Comparison of ENCODE assay signal across 8 mouse cellular contexts in genomic region chr14:52198141-52198540, GRCm38 (mm10). TPM values are rescaled to one million over a fixed set of nuclear protein-coding genes. Genes with fewer than 3 reads are reported as not detected.
A peak's percentile ranks its signal among the peaks of the same experiment; 100 is the strongest.
DNase-seq lines count a peak whose midpoint lies in the region; ATAC-seq and TF ChIP-seq lines count a peak whose summit lies in the region.

No protein-coding gene starts in this region.

- peak; percentile 25 for DNase-seq in lung, embryonic 14.5 days
- DNase-seq in lung, postnatal 4 days = no peak
- peak; percentile 29 for DNase-seq in limb, embryonic 11.5 days (ENCODE audit: low spot score)
- no peak for DNase-seq in gastrocnemius, postnatal 4 days (ENCODE audit: low spot score in 2 of 2)
- DNase-seq in kidney, adult 9 months = no peak
- no peak for DNase-seq in lung, postnatal 25 days (ENCODE audit: low spot score)

- H3K27ac ChIP-seq in lung, embryonic 14.5 days (ENCODE audit: low read depth) = no peak overlapping the region; the same call in 1 of the 2 replicates
- H3K27ac ChIP-seq in embryonic facial prominence, embryonic 12.5 days = no peak overlapping the region
- H3K27ac ChIP-seq in limb, embryonic 11.5 days (replicated peaks; ENCODE audit: low read depth, low read length) = 0 out of 2 replicates have a peak overlapping the region, but pooled peaks have one; percentile 14
- no peak overlapping the region for H3K27ac ChIP-seq in neural tube, embryonic 13.5 days (replicated peaks)

- no peaks in the 10 kb centered on the region for H3K27me3 ChIP-seq in lung, embryonic 14.5 days (ENCODE audit: insufficient read depth, low read length)
- H3K27me3 ChIP-seq in embryonic facial prominence, embryonic 12.5 days = no peaks in the 10 kb centered on the region
- H3K27me3 ChIP-seq in limb, embryonic 11.5 days (ENCODE audit: control insufficient read depth, insufficient read depth, low read length) = no peaks in the 10 kb centered on the region
- no peaks in the 10 kb centered on the region for H3K27me3 ChIP-seq in neural tube, embryonic 13.5 days

- no peak for ATAC-seq in lung, embryonic 14.5 days (ENCODE audit: insufficient read depth)
- ATAC-seq in embryonic facial prominence, embryonic 12.5 days (ENCODE audit: insufficient number of reproducible peaks, insufficient read depth, low FRiP score, low TSS enrichment) = no peak
- no peak for ATAC-seq in limb, embryonic 11.5 days (ENCODE audit: insufficient number of reproducible peaks, low FRiP score, low TSS enrichment, low read depth)
- no peak for ATAC-seq in neural tube, embryonic 13.5 days (ENCODE audit: low read depth)

- no peak for TF ChIP-seq CTCF in lung, embryonic 14.5 days (IDR thresholded peaks at IDR 0.05; ENCODE audit: low read depth)

- peak overlapping the region; percentile 84 for H3K4me2 ChIP-seq in lung, embryonic 14.5 days
- peak overlapping the region; percentile 67 for H3K4me2 ChIP-seq in embryonic facial prominence, embryonic 12.5 days (replicated peaks)
- H3K4me2 ChIP-seq in limb, embryonic 11.5 days (ENCODE audit: low read depth, severe bottlenecking) = peak overlapping the region; percentile 72
- H3K4me2 ChIP-seq in neural tube, embryonic 13.5 days = peak overlapping the region; percentile 77

- no peaks in the 10 kb centered on the region for H3K9me3 ChIP-seq in lung, embryonic 14.5 days (ENCODE audit: low read depth, low read length)
- H3K9me3 ChIP-seq in embryonic facial prominence, embryonic 12.5 days = no peaks in the 10 kb centered on the region
- no peaks in the 10 kb centered on the region for H3K9me3 ChIP-seq in limb, embryonic 11.5 days (ENCODE audit: control insufficient read depth, low read length)
- no peaks in the 10 kb centered on the region for H3K9me3 ChIP-seq in neural tube, embryonic 13.5 days

- WGBS in lung, embryonic 14.5 days = 19% methylated on average over 3 of the region's 3 CpGs
- 10% methylated on average over 3 of the region's 3 CpGs for WGBS in embryonic facial prominence, embryonic 12.5 days
- WGBS in limb, embryonic 11.5 days = 18% methylated on average over 3 of the region's 3 CpGs
- 23% methylated on average over 3 of the region's 3 CpGs for WGBS in neural tube, embryonic 13.5 days

- H3K9ac ChIP-seq in lung, embryonic 14.5 days = peak overlapping the region; percentile 98
- peak overlapping the region; percentile 99; the same call in 1 of the 2 replicates for H3K9ac ChIP-seq in embryonic facial prominence, embryonic 12.5 days
- 0 out of 2 replicates have a peak overlapping the region, but pooled peaks have one; percentile 40 for H3K9ac ChIP-seq in limb, embryonic 11.5 days (ENCODE audit: low read length)
- 0 out of 2 replicates have a peak overlapping the region, but pooled peaks have one; percentile 97 for H3K9ac ChIP-seq in neural tube, embryonic 13.5 days

- peaks cover 52% of the 10 kb centered on the region for H3K36me3 ChIP-seq in lung, embryonic 14.5 days (ENCODE audit: insufficient read depth)
- H3K36me3 ChIP-seq in embryonic facial prominence, embryonic 12.5 days = peaks cover 31% of the 10 kb centered on the region
- peaks cover 11% of the 10 kb centered on the region for H3K36me3 ChIP-seq in limb, embryonic 11.5 days (ENCODE audit: control insufficient read depth, insufficient read depth, low read length)
- peaks cover 49% of the 10 kb centered on the region for H3K36me3 ChIP-seq in neural tube, embryonic 13.5 days

- H3K4me3 ChIP-seq in lung, embryonic 14.5 days (ENCODE audit: low read depth, low read length) = peak overlapping the region; percentile 99
- peak overlapping the region; percentile 97 for H3K4me3 ChIP-seq in embryonic facial prominence, embryonic 12.5 days
- H3K4me3 ChIP-seq in limb, embryonic 11.5 days (ENCODE audit: low read depth, low read length) = peak overlapping the region; percentile 92
- peak overlapping the region; percentile 100 for H3K4me3 ChIP-seq in neural tube, embryonic 13.5 days

- H3K4me1 ChIP-seq in lung, embryonic 14.5 days (ENCODE audit: insufficient read depth) = no peaks in the 10 kb centered on the region
- H3K4me1 ChIP-seq in embryonic facial prominence, embryonic 12.5 days = peaks cover 17% of the 10 kb centered on the region; the same call in 1 of the 2 replicates
- H3K4me1 ChIP-seq in limb, embryonic 11.5 days (ENCODE audit: control insufficient read depth, insufficient read depth, low read length) = peaks cover 3% of the 10 kb centered on the region; the same call in 1 of the 2 replicates
- peaks cover 26% of the 10 kb centered on the region for H3K4me1 ChIP-seq in neural tube, embryonic 13.5 days (replicated peaks)

RNA-seq across cellular contexts. Expression of gene Supt16, which starts 0.9 kb away (rescaled TPM):
- polyA plus RNA-seq in lung, embryonic 14.5 days (2014; fragmentation: Nextera tagmentation; extraction: Ambion mirVana) = 82.5 and 85.8 TPM in 2 replicates
- 74.9 and 77.4 TPM in 2 replicates for polyA plus RNA-seq in embryonic facial prominence, embryonic 12.5 days (2016; fragmentation: Nextera tagmentation; extraction: Ambion mirVana)
- polyA plus RNA-seq in limb, embryonic 11.5 days (2014; fragmentation: Nextera tagmentation; extraction: Ambion mirVana) = 82.9 and 90.9 TPM in 2 replicates
- 43.6 and 53.9 TPM in 2 replicates for polyA plus RNA-seq in neural tube, embryonic 13.5 days (2015; fragmentation: Nextera tagmentation; extraction: Ambion mirVana)
- total RNA-seq in gastrocnemius, postnatal 4 days (2021) = 10 to 100 TPM; 44.0 to 47.8 TPM

RNA-seq across cellular contexts. Expression of gene Chd8, which starts 59.4 kb away (rescaled TPM):
- 48.8 and 52.8 TPM in 2 replicates for polyA plus RNA-seq in lung, embryonic 14.5 days (2014; fragmentation: Nextera tagmentation; extraction: Ambion mirVana)
- polyA plus RNA-seq in embryonic facial prominence, embryonic 12.5 days (2016; fragmentation: Nextera tagmentation; extraction: Ambion mirVana) = 56.5 and 56.7 TPM in 2 replicates
- 55.4 and 58.6 TPM in 2 replicates for polyA plus RNA-seq in limb, embryonic 11.5 days (2014; fragmentation: Nextera tagmentation; extraction: Ambion mirVana)
- polyA plus RNA-seq in neural tube, embryonic 13.5 days (2015; fragmentation: Nextera tagmentation; extraction: Ambion mirVana) = 35.8 and 47.6 TPM in 2 replicates
- 10 to 100 TPM; 76.4 to 78.8 TPM for total RNA-seq in gastrocnemius, postnatal 4 days (2021)

Comparison
In these comparisons a context has a peak if more than half of its experiments do, and no peak if none do; other contexts are left out.
1. DNase-seq: peak in lung, embryonic 14.5 days (single experiment) and limb, embryonic 11.5 days (single experiment); none in lung, postnatal 4 days (0 of 2), gastrocnemius, postnatal 4 days (0 of 2), kidney, adult 9 months (single experiment) and lung, postnatal 25 days (single experiment).
2. H3K9ac ChIP-seq: peak in every context shown above with its lines; median percentile 99 in embryonic facial prominence, embryonic 12.5 days; 98 in lung, embryonic 14.5 days; 97 in neural tube, embryonic 13.5 days; 40 in limb, embryonic 11.5 days.
3. Peak in every context shown above with its lines, with median percentiles within 50 percentile points of each other: H3K4me2 ChIP-seq and H3K4me3 ChIP-seq.